Mouse (Mus musculus) liver, postnatal 0 days (tissue): ENCODE data around the gene Ldlrad2.

Source experiments
- CTCF ChIP-seq: sonication (generic); IDR thresholded peaks from 2 replicates; pipeline ENCODE4 v1.5.1; 2016; ENCODE audit warnings: antibody characterized with exemption, low read depth
- EP300 ChIP-seq: IDR thresholded peaks from 2 replicates; pipeline ENCODE4 v1.6.1; 2016; ENCODE audit warnings: antibody characterized with exemption, low read depth, mild to moderate bottlenecking

DNA sequence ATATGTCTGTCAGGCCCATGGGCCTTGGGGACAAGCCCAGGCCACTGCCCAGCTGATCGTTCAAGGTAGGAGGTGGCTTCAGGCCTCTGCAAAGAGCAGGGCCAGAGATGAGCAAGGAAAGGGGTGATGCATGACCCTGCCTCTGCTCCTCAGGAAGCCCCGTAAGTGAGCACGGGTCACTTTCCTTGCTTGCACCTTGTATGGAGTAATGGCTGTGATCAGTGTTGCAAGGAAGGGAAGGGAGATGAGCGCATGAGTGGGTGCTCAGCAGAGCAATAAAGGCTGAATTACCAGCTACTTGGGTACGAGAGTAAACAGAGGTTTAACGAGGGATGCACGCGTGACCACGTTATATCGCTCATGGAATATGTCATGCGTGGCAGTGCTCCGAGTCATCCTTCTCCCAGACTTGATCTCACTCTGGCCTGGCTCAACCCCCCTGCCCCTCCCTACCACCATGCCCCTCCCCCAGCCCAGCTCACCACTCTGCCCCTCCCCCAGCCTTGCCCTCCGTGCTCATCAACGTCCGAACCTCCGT is 17.6 kb downstream of the Ldlrad2 start:
- TF ChIP-seq CTCF, result no peak
- TF ChIP-seq EP300, result no peak
